In the genomic region with DNA sequence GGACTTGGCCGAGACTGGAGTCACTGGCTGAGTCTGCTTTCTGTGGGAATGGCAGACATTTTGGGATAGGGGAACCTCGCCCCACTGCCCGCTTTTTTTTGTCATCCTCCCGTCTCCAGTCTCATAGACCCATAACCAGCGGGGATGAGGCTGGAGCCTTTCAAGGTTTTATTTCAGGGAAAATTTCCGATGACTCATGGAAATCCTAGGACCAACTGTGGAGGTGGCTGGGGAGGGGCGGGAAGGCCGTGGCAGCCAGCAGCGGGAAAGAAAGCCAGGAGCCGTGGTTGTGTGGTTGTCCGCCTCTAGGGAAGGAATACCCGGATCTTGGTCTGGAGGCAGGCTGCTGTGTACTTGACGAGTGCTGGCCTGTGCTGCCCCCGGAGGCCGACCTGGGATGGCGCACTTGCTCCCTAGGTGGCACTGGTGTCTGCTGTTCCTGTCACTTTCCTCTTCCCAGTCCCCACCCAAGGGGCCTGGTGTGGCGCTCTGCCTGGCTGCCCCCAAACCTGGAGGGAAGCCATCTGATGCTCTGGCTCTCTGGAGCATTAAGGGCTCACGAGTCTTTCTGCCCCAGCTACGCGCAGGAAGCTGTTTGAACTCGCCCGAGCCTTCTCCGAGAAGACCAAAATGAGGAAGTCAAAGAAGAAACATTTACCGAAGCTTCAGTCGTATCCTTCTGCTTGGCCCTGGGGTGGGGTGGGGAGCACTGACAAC, we compare ENCODE assay signal across 8 mouse cellular contexts. TPM values are rescaled to one million over a fixed set of nuclear protein-coding genes. Genes with fewer than 3 reads are reported as not detected.
DNase-seq lines count a peak whose midpoint lies in the region; ATAC-seq lines count a peak whose summit lies in the region.

No protein-coding gene starts in this region.

- H3K9me3 ChIP-seq in forebrain, embryonic 10.5 days, result no peaks in the 10 kb centered on the region
- no peaks in the 10 kb centered on the region for H3K9me3 ChIP-seq in heart, embryonic 15.5 days (replicated peaks)
- no peaks in the 10 kb centered on the region for H3K9me3 ChIP-seq in liver, embryonic 13.5 days (replicated peaks)
- no peaks in the 10 kb centered on the region for H3K9me3 ChIP-seq in stomach, embryonic 14.5 days (ENCODE audit: control insufficient read depth, low read depth, low read length)

- peak; percentile 82 for DNase-seq in CD4-positive helper T cell, adult 2 months (ENCODE audit: low read depth, low spot score)
- peak; percentile 97 for DNase-seq in brain, adult 2 months (ENCODE audit: low read depth, low spot score)
- peak; percentile 88 for DNase-seq in forebrain, embryonic 10.5 days (ENCODE audit: extremely low spot score, low spot score)
- peak; percentile 88 to 94 for DNase-seq in kidney, postnatal 25 days
- peak; percentile 49 for DNase-seq in liver, embryonic 13.5 days
- peak; percentile 69 to 89 for DNase-seq in natural killer cell, adult 2 months (ENCODE audit: low spot score in 2 of 2)

- peak; percentile 89 for ATAC-seq in heart, embryonic 15.5 days (replicated peaks; ENCODE audit: insufficient number of reproducible peaks, insufficient read depth, low FRiP score, low read depth)
- peak; percentile 76 for ATAC-seq in liver, embryonic 13.5 days (ENCODE audit: low read depth)
- peak; percentile 90 for ATAC-seq in stomach, embryonic 14.5 days (ENCODE audit: insufficient number of reproducible peaks, insufficient read depth, low FRiP score, low read depth)

- 11% methylated on average over 25 of the region's 25 CpGs for WGBS in forebrain, embryonic 10.5 days
- WGBS in heart, embryonic 15.5 days, result 13% methylated on average over 25 of the region's 25 CpGs
- WGBS in liver, embryonic 13.5 days (ENCODE audit: insufficient replicate concordance), result 9% methylated on average over 25 of the region's 25 CpGs
- 12% methylated on average over 25 of the region's 25 CpGs for WGBS in stomach, embryonic 14.5 days

- H3K36me3 ChIP-seq in forebrain, embryonic 10.5 days (replicated peaks), result peaks cover 33% of the 10 kb centered on the region
- H3K36me3 ChIP-seq in heart, embryonic 15.5 days, result peaks cover 6% of the 10 kb centered on the region; the same call in 1 of the 2 replicates
- H3K36me3 ChIP-seq in liver, embryonic 13.5 days, result no peaks in the 10 kb centered on the region
- H3K36me3 ChIP-seq in stomach, embryonic 14.5 days (ENCODE audit: control insufficient read depth, insufficient read depth, low read length), result peaks cover 17% of the 10 kb centered on the region

- peak overlapping the region; percentile 34 for H3K4me3 ChIP-seq in forebrain, embryonic 10.5 days
- H3K4me3 ChIP-seq in heart, embryonic 15.5 days, result peak overlapping the region; percentile 25
- 0 out of 2 replicates have a peak overlapping the region, but pooled peaks have one; percentile 12 for H3K4me3 ChIP-seq in liver, embryonic 13.5 days (replicated peaks)
- no peak overlapping the region for H3K4me3 ChIP-seq in stomach, embryonic 14.5 days (ENCODE audit: low read depth, low read length)

- peaks cover 43% of the 10 kb centered on the region for H3K4me1 ChIP-seq in forebrain, embryonic 10.5 days
- peaks cover 22% of the 10 kb centered on the region for H3K4me1 ChIP-seq in heart, embryonic 15.5 days (replicated peaks)
- peaks cover 10% of the 10 kb centered on the region for H3K4me1 ChIP-seq in liver, embryonic 13.5 days (replicated peaks)
- H3K4me1 ChIP-seq in stomach, embryonic 14.5 days (ENCODE audit: control insufficient read depth, insufficient read depth, low read length), result peaks cover 24% of the 10 kb centered on the region

- H3K9ac ChIP-seq in heart, embryonic 15.5 days, result peak overlapping the region; percentile 45
- H3K9ac ChIP-seq in liver, embryonic 13.5 days, result peak overlapping the region; percentile 3; the same call in 1 of the 2 replicates
- 0 out of 2 replicates have a peak overlapping the region, but pooled peaks have one; percentile 1 for H3K9ac ChIP-seq in stomach, embryonic 14.5 days (replicated peaks; ENCODE audit: low read depth, low read length)

- peak overlapping the region; percentile 58 for H3K4me2 ChIP-seq in heart, embryonic 15.5 days
- peak overlapping the region; percentile 48 for H3K4me2 ChIP-seq in liver, embryonic 13.5 days
- H3K4me2 ChIP-seq in stomach, embryonic 14.5 days (replicated peaks; ENCODE audit: low read depth, low read length), result peak overlapping the region; percentile 27

- peaks cover 46% of the 10 kb centered on the region for H3K27me3 ChIP-seq in forebrain, embryonic 10.5 days (ENCODE audit: poor library complexity, severe bottlenecking)
- H3K27me3 ChIP-seq in heart, embryonic 15.5 days, result peaks cover 15% of the 10 kb centered on the region
- H3K27me3 ChIP-seq in liver, embryonic 13.5 days, result peaks cover 56% of the 10 kb centered on the region
- H3K27me3 ChIP-seq in stomach, embryonic 14.5 days (ENCODE audit: control insufficient read depth, insufficient read depth, low read length), result no peaks in the 10 kb centered on the region

- peak overlapping the region; percentile 81 for H3K27ac ChIP-seq in forebrain, embryonic 10.5 days
- H3K27ac ChIP-seq in heart, embryonic 15.5 days, result peak overlapping the region; percentile 73
- no peak overlapping the region for H3K27ac ChIP-seq in liver, embryonic 13.5 days
- peak overlapping the region; percentile 92 for H3K27ac ChIP-seq in stomach, embryonic 14.5 days (ENCODE audit: low read length)

RNA-seq across cellular contexts. Expression of a gene that starts 16.6 kb away (rescaled TPM):
- polyA plus RNA-seq in forebrain, embryonic 10.5 days (2016; fragmentation: Nextera tagmentation; extraction: Ambion mirVana), result 65.5 and 72.6 TPM in 2 replicates
- polyA plus RNA-seq in heart, embryonic 15.5 days (2015; fragmentation: Nextera tagmentation; extraction: Ambion mirVana), result 80.7 and 93.9 TPM in 2 replicates
- 44.0 and 45.8 TPM in 2 replicates for polyA plus RNA-seq in liver, embryonic 13.5 days (2015; fragmentation: Nextera tagmentation; extraction: Ambion mirVana)
- 58.6 and 59.2 TPM in 2 replicates for polyA plus RNA-seq in stomach, embryonic 14.5 days (2014; fragmentation: Nextera tagmentation; extraction: Ambion mirVana)
